ENCODE assay signal across 10 mouse cellular contexts in genomic region chr5:118613704-118614103, GRCm38 (mm10). TPM values are rescaled to one million over a fixed set of nuclear protein-coding genes. Genes with fewer than 3 reads are reported as not detected.
A peak's percentile ranks its signal among the peaks of the same experiment; 100 is the strongest.
DNase-seq lines count a peak whose midpoint lies in the region; ATAC-seq and TF ChIP-seq lines count a peak whose summit lies in the region.
"Had no signal": no experiment of that assay in that cellular context is flagged by ENCODE, and none has a peak within 500 bp of the region (broad histone marks: within the 10 kb centered on the region; RNA-seq: fewer than 3 reads in every experiment).

No protein-coding gene starts in this region.

- TF ChIP-seq CTCF in layer of hippocampus, adult 2 months (conservative IDR thresholded peaks at IDR 0.05), result no peak

- ATAC-seq in forebrain, embryonic 13.5 days, result no peak
- ATAC-seq in forebrain, embryonic 11.5 days (replicated peaks; ENCODE audit: low FRiP score), result no peak
- ATAC-seq in limb, embryonic 15.5 days (ENCODE audit: insufficient number of reproducible peaks, low FRiP score, low TSS enrichment, low read depth), result no peak

- no peaks in the 10 kb centered on the region for H3K36me3 ChIP-seq in forebrain, embryonic 13.5 days (ENCODE audit: poor library complexity, severe bottlenecking)
- no peaks in the 10 kb centered on the region for H3K36me3 ChIP-seq in forebrain, embryonic 11.5 days (ENCODE audit: control insufficient read depth, insufficient read depth, low read length)
- no peaks in the 10 kb centered on the region for H3K36me3 ChIP-seq in limb, embryonic 15.5 days

- H3K4me2 ChIP-seq in forebrain, embryonic 13.5 days, result no peak overlapping the region
- H3K4me2 ChIP-seq in forebrain, embryonic 11.5 days (ENCODE audit: low read depth, low read length, severe bottlenecking), result no peak overlapping the region
- no peak overlapping the region for H3K4me2 ChIP-seq in limb, embryonic 15.5 days

- no peaks in the 10 kb centered on the region for H3K27me3 ChIP-seq in forebrain, embryonic 13.5 days
- H3K27me3 ChIP-seq in forebrain, embryonic 11.5 days (ENCODE audit: control insufficient read depth, insufficient read depth, low read length), result no peaks in the 10 kb centered on the region
- H3K27me3 ChIP-seq in limb, embryonic 15.5 days, result no peaks in the 10 kb centered on the region

- no peaks in the 10 kb centered on the region for H3K9me3 ChIP-seq in forebrain, embryonic 13.5 days (replicated peaks)
- no peaks in the 10 kb centered on the region for H3K9me3 ChIP-seq in forebrain, embryonic 11.5 days (ENCODE audit: control insufficient read depth, low read length)
- H3K9me3 ChIP-seq in limb, embryonic 15.5 days, result no peaks in the 10 kb centered on the region

- H3K4me1 ChIP-seq in forebrain, embryonic 13.5 days, result peaks cover 62% of the 10 kb centered on the region
- H3K4me1 ChIP-seq in forebrain, embryonic 11.5 days (replicated peaks; ENCODE audit: control insufficient read depth, insufficient read depth, low read length), result peaks cover 11% of the 10 kb centered on the region
- H3K4me1 ChIP-seq in limb, embryonic 15.5 days, result peaks cover 48% of the 10 kb centered on the region

- no peak overlapping the region for H3K9ac ChIP-seq in forebrain, embryonic 13.5 days
- H3K9ac ChIP-seq in forebrain, embryonic 11.5 days (ENCODE audit: low read length), result no peak overlapping the region
- no peak overlapping the region for H3K9ac ChIP-seq in limb, embryonic 15.5 days
- H3K9ac ChIP-seq: liver, embryonic 14.5 days had no signal

- 52% methylated on average over 2 of the region's 2 CpGs for WGBS in forebrain, embryonic 13.5 days
- 76% methylated on average over 2 of the region's 2 CpGs for WGBS in forebrain, embryonic 11.5 days
- 37% methylated on average over 2 of the region's 2 CpGs for whole genome bisulfite sequencing in limb, embryonic 15.5 days

- H3K4me3 ChIP-seq in forebrain, embryonic 13.5 days, result no peak overlapping the region
- no peak overlapping the region for H3K4me3 ChIP-seq in forebrain, embryonic 11.5 days (ENCODE audit: low read depth, low read length)
- H3K4me3 ChIP-seq in limb, embryonic 15.5 days, result no peak overlapping the region
- H3K4me3 ChIP-seq in layer of hippocampus, adult 2 months, result no peak overlapping the region

- H3K27ac ChIP-seq in forebrain, embryonic 13.5 days, result 0 out of 2 replicates have a peak overlapping the region, but pooled peaks have one; percentile 37
- no peak overlapping the region for H3K27ac ChIP-seq in forebrain, embryonic 11.5 days (ENCODE audit: low read depth, low read length)
- peak overlapping the region; percentile 11 for H3K27ac ChIP-seq in limb, embryonic 15.5 days
- no peak overlapping the region for H3K27ac ChIP-seq in layer of hippocampus, adult 2 months
- H3K27ac ChIP-seq: liver, embryonic 14.5 days had no signal

- no peak for DNase-seq in forebrain, embryonic 11.5 days (ENCODE audit: low spot score)
- DNase-seq in kidney, postnatal 10 days, result peak; percentile 50
- DNase-seq in kidney, adult 8-10 months, result no peak
- peak; percentile 7 for DNase-seq in T-cell, adult 2 months (ENCODE audit: low spot score)
- no peak for DNase-seq in layer of hippocampus, adult 2 months (ENCODE audit: low spot score in 2 of 2)
- no peak for DNase-seq in adrenal gland, postnatal 4 days (ENCODE audit: low spot score in 2 of 2)
- DNase-seq: thymus, postnatal 4 days had no signal

RNA-seq across cellular contexts. Expression of gene Med13l, which starts 53.2 kb away (rescaled TPM):
- polyA plus RNA-seq in forebrain, embryonic 13.5 days (2015; fragmentation: Nextera tagmentation; extraction: Ambion mirVana), result 17.8 and 18.6 TPM in 2 replicates
- 15.1 and 15.5 TPM in 2 replicates for polyA plus RNA-seq in forebrain, embryonic 11.5 days (2014; fragmentation: Nextera tagmentation; extraction: Ambion mirVana)
- 14.3 and 16.5 TPM in 2 replicates for polyA plus RNA-seq in limb, embryonic 15.5 days (2015; fragmentation: Nextera tagmentation; extraction: Ambion mirVana)
- total RNA-seq in layer of hippocampus, adult 2 months (2021), result 100 to 1,000 TPM; 121 to 128 TPM
- total RNA-seq in adrenal gland, postnatal 4 days (2021), result 10 to 100 TPM; 49.9 to 55.3 TPM

Comparison
In these comparisons a context has a peak if more than half of its experiments do, and no peak if none do; other contexts are left out.
1. H3K27ac ChIP-seq: peak in forebrain, embryonic 13.5 days (single experiment) and limb, embryonic 15.5 days (single experiment); none in forebrain, embryonic 11.5 days (single experiment) and layer of hippocampus, adult 2 months (single experiment).
2. DNase-seq: peak in kidney, postnatal 10 days (single experiment) and T-cell, adult 2 months (single experiment); none in forebrain, embryonic 11.5 days (single experiment), kidney, adult 8-10 months (0 of 2), layer of hippocampus, adult 2 months (0 of 2) and adrenal gland, postnatal 4 days (0 of 2).